Mouse (Mus musculus): ENCODE results near the gene Rbfox3. TPM values are rescaled to one million over a fixed set of nuclear protein-coding genes. Genes with fewer than 3 reads are reported as not detected.

Gene Rbfox3
- total RNA-seq, 2 experiments from 2014 or later: not detected

DNA sequence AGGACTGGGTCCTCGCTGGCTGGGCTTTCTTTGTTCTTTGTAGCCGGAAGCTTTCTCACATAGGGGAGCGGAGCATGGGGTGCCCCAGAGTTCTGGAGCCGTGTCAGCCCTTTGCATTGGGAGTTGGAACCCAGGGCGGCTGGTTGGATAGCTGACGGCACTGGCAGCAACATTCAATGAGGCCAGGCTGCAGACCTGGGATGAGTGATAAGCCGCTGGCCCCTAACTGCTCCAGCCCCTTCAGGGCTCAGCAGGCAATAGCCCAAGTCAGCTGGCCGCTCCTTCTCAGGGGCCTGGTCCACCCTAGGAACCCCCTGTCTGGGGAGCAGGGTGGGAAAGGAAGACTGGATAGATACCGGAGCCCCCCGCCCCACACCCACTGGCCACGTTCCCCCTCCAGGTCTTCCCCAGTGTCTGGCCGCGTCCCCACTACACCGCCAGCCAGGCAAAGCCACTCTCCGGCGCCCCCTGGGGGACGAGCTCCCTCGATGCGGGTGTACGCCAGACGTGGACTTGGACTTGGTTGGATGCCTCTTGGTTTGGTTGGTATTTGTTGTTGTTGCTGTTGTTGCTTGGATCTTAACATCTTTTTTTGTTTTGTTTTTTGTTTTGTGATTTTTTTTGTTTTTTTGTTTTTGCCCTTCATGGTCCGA is 420.7 kb downstream of the Rbfox3 start:
- peak; percentile 77 for ATAC-seq (replicated peaks; ENCODE audit: poor library complexity, severe bottlenecking)

DNA sequence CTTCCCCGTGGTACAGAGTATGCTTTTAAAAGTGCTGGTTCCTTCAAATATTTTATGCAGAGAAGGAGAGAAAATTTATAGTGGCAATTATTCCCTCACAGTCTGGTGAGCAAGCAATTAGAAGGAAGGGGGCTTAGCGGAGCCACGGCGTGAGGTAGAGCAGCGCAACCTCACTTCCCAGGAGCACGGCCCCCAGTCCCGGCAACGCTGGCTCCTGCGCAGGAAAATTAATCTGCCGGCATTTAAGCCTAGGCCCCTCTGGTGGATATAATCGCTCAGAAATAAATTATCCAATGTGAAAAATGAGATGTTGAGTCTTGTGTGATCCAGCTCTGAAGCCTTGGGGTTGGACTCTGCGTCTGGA is 422.5 kb downstream of the Rbfox3 start:
- no peak for ATAC-seq (replicated peaks; ENCODE audit: poor library complexity, severe bottlenecking)

DNA sequence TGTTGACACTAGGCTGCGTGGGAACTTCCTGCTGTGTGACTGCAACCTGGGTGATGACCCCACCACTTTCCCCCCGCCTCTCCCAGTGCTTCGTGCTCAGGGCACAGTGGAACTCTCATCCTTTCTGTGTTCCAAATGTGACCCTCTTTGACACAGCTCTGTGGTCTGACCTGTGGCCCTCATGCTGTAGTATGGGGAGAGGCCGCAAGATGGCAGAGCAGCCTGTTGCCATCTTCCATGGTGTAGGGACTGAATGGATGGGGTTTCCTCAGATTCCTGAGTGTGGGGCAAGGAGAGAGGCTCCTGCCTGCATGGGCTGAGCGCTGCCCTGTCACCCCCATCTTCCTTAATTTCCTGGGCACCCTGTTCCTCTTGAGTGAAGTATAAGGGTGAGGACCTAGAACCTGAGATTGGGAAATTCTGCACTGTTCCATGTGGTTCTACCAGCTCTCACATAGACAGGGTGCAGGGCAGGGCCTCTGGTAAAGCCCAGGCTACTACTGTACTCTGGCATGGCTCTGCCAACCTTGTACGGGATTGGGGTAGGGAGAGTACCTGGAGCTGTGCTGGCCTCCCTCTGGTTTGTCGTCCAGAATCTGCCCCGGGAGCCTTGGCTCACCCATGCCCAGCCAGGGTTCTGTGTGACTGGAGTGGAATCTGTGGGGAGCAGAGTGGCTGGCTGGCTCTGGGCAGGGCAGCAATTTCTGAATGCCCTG is 423.0 kb downstream of the Rbfox3 start:
- no peak for ATAC-seq (replicated peaks; ENCODE audit: poor library complexity, severe bottlenecking)

DNA sequence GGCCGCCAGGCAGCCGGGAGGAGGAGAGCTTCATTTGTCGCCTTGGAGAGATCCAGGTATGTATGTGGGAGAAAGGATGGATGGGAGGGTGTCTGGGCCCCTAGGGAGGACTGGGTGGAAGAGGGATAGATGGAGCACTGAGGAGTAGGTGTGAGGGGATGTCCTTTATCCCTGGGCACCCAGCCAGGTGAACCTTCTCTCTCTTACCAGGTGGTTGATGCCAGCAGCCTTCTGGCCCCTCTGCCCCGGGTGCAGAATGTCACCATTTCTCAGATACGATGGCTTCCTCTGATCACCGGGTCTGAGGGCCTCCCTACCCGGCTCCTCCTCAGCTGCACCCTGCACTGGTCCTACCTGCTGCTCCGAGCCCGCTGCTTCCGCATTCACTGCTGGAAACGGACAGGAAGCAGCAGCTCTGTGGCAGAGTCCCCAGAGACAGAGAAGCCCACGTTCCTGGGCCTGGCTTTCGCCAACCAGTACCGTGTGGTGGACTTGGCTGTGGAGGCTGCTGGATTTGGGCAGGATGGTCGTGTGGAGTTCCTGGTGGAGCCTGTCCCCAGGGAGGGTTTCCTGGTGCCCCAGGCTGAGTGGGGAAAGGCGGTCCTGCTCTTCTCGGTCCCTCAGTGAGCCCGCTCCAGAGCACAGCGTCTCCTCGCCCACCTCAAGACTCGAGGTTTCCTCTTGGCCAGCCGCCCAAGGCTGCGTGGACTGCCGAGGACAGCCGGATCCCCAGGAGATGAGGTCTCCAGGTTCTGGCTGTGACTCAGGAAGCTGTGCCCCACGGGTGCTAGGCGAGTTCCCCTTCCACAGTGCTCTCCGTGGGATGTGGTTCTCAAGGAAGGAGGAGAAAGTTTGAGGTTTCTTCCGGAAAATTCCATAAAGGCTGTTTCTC is 424.3 kb downstream of the Rbfox3 start:
- no peak for ATAC-seq (replicated peaks; ENCODE audit: poor library complexity, severe bottlenecking)

DNA sequence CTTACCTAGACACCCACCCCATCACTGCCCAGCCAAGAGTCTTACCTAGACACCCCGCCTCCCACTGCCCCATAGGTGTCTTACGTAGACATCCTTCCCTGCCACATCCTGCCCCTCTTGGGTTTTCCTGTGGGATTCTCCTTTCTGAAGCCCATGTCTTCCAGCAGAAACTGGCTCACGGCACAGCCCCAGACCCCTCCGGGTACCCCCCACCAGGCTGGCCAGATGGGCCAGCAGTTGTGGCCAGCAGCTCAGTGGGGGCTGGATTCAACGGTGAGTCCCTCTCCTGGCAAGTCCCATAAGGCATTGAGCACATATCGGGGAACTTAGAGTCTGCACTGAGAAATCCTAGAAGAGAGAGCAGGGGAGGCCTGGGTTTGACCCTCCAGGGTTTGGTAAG is 425.1 kb downstream of the Rbfox3 start:
- ATAC-seq (replicated peaks; ENCODE audit: poor library complexity, severe bottlenecking): no peak

DNA sequence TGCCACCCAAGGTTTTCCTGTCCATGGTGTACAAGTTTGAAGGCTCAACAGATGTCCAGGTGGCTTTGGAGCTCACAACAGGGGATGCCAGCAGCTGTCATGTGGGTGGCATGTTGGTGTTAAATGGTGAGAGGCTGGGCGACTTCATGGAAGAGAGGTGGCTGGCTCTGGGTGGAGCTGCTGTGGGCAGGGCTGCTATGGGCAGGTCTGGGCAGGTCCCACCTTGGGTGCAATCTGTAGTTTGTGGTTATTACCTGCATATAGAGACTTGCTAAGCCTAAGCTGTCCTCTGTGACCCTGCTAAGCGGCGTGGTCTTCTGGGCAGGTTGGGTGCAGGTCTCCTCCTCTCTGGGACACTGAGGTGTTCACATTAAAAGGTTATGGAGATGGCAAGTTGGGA is 425.6 kb downstream of the Rbfox3 start:
- no peak for ATAC-seq (replicated peaks; ENCODE audit: poor library complexity, severe bottlenecking)

DNA sequence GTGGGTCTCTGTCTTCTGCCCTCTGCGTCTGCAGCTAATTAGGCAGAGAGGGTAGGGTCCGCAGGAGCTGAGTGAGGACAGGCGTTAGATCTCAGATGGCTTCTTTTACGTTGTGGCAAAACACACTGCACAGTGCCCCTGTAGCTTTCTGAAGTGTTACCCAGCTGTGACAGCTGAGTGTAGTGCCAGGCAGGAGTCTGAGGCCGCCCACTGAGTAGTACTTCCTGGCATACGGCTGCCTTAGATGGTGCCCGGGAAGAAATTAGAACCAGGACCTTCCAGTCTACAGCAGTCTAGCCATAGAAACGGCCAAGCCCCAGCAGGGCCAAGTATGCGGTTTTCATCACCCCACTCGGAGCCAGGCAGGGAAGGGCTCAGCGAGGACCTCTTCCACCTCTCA is 426.1 kb downstream of the Rbfox3 start:
- no peak for ATAC-seq (replicated peaks; ENCODE audit: poor library complexity, severe bottlenecking)

DNA sequence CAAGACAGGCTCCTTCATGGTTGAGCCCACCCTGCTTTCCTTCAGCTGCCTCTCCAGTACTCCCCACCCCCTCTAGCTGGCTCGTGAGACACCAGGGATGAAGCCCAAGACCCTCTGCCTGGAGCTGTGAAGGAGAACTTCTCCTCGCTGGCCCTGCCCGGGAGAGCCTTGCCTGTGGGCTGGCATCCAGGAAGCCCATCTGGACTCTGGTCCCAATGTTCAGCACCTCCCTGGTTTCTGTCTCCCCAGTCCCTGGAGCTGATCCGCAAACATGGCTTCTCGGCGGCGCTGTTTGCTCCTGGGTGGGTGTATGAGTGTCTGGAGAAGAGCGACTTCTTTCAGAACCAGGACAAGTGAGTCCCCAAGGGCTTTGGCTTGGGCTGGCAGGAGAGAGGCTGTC is 427.2 kb downstream of the Rbfox3 start:
- no peak for ATAC-seq (replicated peaks; ENCODE audit: poor library complexity, severe bottlenecking)

DNA sequence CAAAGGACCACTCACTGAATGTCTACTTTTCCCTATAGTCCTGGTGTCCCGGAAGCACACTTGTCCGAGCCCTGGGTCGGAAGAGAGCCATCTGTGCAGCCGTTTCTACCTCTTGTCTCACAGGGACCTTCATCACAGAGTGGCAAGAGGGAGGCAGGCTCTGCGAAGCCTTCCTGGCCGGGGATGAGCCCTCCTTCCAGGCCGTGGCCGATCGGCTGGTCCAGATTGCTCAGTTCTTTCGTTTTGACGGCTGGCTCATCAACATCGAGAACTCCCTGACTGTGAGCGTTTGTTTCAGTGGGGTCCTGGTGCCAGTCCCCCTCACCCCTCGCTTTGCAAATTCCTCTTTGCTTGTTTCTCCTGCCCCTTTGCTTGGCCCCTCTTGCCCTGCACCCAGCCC is 429.6 kb downstream of the Rbfox3 start:
- ATAC-seq (replicated peaks; ENCODE audit: poor library complexity, severe bottlenecking): no peak

DNA sequence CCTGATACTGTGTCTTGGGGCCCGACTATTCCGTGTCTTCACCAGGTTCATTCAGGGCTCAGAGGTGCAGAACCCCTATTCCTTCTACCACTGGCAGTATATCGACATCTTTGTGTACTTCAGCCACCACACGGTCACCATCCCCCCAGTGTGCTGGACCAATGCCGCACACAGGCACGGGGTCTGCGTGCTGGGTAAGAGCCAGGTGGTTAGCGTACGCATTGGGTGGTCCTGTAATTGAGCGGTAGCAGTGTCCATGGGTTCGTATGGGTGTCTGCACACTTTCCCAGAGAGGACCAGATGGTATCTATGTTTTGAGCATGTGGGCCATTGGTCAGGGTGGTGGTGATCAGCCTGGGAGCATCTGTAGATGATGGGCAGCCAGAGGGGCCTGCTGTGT is 430.2 kb downstream of the Rbfox3 start:
- ATAC-seq (replicated peaks; ENCODE audit: poor library complexity, severe bottlenecking): no peak

DNA sequence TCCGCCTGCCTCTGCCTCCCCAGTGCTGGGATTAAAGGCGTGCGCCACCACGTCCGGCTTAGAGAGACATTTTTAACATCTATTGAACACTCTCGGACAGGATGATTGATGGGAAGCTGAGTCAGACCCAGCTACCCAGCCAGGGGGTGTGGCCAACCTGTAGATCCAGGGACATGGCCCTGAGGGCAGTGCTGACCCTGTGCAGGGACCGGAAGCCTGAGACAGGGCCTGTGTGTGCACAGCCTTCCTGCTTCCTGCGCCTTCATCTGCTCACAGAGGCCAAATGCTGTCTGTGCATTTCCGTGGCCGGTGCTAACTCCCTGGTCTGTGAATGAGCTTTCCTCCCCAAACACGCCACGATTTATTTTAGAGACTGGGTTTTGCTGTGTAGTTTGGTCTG is 431.6 kb downstream of the Rbfox3 start:
- ATAC-seq (replicated peaks; ENCODE audit: poor library complexity, severe bottlenecking): no peak

DNA sequence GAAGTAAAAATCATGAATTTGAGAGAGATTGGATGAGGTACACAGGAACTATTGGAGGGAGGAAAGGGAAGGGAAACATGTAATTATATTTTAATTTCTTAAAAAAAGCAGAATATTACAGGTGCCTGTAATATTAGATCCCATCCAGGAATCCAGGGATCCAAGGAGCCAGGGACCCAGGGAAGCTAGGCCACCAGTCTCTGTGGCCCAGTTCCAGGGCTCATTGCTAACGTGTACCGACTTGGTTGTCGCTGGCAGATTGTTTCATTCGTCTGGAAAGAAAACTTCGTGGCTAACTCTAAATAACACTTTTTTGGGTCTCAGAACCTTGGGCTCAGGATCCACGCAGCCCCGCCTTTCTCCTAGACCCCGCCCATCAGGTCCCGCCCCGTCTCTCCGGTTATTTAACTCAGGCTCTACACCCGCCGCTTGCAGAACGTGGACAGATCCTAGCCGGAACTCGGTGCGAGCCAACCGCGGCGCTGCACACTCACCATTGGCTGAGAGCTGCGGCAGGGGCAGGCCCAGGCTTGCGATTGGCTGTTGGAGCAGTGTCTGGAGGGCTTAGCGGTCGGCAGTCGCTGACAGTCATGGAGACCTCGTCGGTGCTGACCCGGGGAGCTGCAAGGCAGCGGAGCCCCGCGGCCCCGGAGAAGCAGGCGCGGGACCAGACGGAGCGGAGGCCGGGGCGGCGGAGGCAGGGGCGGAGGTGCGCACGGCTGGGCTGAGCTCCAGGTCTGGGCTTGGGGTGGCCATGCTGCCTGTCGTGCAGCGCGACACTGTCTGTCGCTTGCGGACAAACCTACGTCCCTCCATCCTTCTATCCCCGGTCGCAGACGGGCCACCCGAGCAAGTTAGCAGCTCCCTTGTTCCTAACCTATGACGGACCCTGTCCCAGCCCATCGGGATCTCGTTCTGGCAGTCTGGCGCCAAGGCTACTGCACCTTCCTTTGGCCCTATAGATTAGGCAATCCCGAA is 434.7 kb downstream of the Rbfox3 start, which contains the start of gene Engase:
Engase (plus strand) TSS at position 434 of the 978 bp plus-strand sequence.
- peak; percentile 99 for ATAC-seq (replicated peaks; ENCODE audit: poor library complexity, severe bottlenecking)

DNA sequence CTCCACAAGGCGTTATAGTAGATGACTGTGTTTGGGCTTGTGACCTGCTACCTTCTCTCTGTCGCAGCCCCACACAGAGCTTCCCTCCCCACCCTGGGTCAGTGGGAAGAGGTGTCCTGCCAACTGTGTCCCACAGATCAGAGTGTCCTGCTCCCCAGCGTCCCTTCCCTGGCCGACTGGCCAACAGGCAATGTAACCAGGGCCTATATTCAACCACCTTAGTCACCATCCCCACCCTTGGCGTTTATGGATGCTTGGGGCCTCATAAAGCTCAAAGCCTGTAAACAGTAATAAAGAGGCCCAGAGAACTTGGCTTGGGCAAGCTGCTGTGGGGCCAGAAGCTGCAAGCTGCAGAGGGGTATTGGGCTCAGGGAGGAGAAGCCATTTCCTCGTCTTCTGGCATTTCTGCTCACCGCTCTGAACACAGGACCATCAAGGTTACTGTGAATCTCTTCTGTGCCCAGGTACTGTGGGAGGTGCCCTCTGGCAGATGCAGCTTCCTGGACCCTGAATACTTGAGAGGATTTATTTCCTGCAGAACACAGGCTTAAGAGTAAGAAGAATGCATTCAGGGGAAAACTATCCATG is 435.8 kb downstream of the Rbfox3 start:
- ATAC-seq (replicated peaks; ENCODE audit: poor library complexity, severe bottlenecking): no peak

DNA sequence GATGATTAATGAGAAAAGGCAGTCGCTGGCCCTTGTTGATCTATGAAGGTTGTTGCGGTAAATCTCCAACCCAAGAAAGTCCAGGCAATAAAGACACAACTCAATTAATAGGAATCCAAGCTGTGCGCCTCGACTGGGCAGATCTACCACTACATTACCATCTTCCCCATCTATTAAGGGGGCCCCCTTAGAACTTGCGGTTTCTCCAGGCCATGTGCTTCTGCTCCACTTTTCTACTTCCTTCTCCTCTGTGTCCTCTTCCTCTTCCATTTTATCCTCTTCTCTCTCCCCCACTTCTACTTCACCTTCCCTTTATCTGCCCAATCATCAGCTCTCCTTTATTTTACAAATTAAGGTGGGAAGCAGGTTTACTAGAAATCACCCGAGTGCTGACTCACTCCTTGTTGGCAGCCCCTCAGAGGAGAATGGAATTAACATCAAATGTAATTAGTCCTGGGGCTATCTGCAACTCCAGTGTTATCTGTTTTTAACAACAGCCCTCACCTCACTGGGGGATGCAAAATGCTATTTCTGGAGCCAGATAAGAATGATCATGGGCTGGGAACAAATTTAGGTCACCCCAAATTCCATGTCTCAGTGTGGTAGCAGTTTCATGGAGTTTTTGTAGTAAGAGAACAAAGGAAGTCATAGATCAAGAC is 437.4 kb downstream of the Rbfox3 start:
- no peak for ATAC-seq (replicated peaks; ENCODE audit: poor library complexity, severe bottlenecking)

DNA sequence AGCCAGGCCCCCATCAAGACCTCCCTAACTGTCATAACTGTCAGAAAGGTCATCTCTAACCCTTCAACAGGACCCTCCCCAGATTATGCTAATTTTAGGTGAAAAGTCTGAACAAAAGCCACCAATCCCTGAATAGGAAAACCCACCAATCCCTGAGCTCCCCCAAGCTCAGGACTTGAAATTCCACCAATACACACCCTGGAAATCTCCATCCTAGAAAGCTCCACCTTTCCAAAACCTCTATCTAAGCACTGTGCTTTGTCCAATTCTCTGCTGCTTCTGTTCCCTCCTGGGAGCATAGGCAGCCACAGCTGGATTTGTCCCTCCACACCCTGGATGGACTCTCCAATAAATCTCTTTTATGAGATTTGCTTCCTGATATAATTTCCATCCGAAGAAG is 438.2 kb downstream of the Rbfox3 start:
- ATAC-seq (replicated peaks; ENCODE audit: poor library complexity, severe bottlenecking): no peak

DNA sequence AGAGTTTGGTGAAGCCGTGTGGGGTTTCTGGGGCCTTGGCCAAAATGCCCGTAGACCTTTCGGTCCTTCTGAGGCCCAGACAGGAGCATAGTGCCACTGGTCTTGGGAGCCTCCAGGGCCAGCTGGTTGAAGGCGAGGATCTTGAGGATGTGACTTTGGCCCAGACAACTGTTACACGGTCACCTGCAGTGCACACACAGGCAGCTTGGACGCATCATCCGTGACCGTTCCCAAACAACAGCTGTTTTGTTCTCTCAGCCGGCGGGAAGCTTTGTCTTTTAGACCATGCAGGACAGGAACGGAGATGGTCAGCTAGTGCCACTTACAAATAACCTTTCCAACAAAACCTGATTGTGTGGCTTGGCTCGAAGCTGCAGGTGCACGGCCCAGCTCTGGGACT is 439.7 kb downstream of the Rbfox3 start:
- no peak for ATAC-seq (replicated peaks; ENCODE audit: poor library complexity, severe bottlenecking)

DNA sequence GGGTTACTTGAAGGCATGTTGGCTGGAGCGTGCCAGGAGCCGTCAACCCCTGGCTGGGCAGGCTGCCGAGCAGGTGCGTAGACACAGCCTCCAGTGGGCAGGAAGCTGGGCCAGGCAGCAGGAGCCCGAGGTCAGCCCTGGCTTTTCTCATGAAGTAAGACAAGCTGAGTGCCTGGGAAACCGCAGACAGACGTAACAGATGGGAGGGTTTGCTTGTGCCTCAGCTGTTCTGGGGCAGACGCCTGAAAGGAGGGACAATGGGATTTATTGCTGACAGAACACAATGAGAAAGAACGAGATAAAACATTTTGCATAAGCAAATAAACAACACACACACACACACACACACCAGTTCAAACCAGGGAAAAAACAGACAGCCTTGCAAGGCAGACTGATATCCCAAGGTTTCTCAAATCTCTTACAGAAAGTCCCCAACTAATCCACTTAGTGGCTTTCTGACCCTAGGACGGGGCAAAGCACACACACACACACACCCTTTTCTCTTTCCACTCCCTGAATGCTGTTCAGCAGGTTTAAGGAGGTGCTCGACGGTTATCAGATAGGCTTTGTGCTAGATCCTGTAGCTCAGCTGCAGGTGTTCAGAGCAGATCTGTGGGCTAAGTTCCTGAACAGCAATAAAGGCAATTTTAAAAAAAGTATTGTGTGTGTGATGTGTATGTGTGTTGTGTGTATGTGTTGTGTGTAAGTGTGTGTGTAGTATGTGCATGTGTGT is 441.0 kb downstream of the Rbfox3 start:
- ATAC-seq (replicated peaks; ENCODE audit: poor library complexity, severe bottlenecking): peak; percentile 81

DNA sequence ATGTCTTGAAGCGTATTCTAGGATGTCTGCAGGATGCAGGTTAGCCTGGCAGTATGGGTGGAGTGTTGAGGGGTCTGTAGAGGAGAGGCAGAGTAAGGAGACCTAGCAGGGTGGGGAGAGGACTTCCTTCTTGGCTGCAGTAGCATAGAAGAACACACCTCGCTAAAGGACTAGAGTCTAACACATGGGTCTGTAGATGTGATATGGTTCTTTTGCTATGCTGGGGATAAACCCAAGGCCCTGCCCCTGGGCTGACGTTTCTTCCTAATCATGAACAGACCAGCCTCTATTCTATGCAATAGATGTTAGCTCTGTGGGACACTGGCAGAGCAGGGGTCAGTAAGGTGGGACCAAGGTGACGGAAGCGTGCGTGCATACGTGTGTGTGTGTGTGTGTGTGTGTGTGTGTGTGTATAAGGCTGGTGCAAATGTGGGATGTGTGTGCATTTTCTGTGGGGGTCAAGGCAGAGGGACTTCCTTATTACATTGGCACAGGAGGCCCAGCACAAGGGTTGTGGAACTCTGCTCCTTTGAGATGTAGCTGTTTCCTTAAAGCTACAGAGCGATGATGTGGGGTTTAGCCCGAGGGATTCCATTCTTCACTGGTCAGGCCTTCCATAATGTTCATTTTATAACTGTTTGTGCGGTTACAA is 441.8 kb downstream of the Rbfox3 start:
- no peak for ATAC-seq (replicated peaks; ENCODE audit: poor library complexity, severe bottlenecking)

All from granulocyte monocyte progenitor cell, adult 5-6 weeks (primary cell).